Mouse (Mus musculus): Measurements from ENCODE around the gene Sh3bp1. TPM values are rescaled to one million over a fixed set of nuclear protein-coding genes. Genes with fewer than 3 reads are reported as not detected.

Gene Sh3bp1
- polyA plus RNA-seq, 1 experiment from 2014 or later: 3.7 TPM

- Histone ChIP-seq H3K9me3 (replicated peaks) (no peaks in the 10 kb centered on the region), H3K27ac (replicated peaks) (no peak overlapping the region), H3K9ac (replicated peaks) (no peak overlapping the region), H3K4me1 (peaks cover 37% of the 10 kb centered on the region), H3K27me3 (replicated peaks) (0 out of 2 replicates have a peak, but pooled peaks cover 3% of the 10 kb centered on the region), H3K4me3 (replicated peaks) (no peak overlapping the region), H3K4me2 (no peak overlapping the region), H3K36me3 (no peaks in the 10 kb centered on the region)
- 95% methylated on average over 6 of the region's 6 CpGs for whole genome bisulfite sequencing
- ATAC-seq (ENCODE audit: low FRiP score): no peak
Measured at GRCm38 (mm10) chr15:78930192-78930706, 30.7 kb downstream of the Sh3bp1 start.

DNA sequence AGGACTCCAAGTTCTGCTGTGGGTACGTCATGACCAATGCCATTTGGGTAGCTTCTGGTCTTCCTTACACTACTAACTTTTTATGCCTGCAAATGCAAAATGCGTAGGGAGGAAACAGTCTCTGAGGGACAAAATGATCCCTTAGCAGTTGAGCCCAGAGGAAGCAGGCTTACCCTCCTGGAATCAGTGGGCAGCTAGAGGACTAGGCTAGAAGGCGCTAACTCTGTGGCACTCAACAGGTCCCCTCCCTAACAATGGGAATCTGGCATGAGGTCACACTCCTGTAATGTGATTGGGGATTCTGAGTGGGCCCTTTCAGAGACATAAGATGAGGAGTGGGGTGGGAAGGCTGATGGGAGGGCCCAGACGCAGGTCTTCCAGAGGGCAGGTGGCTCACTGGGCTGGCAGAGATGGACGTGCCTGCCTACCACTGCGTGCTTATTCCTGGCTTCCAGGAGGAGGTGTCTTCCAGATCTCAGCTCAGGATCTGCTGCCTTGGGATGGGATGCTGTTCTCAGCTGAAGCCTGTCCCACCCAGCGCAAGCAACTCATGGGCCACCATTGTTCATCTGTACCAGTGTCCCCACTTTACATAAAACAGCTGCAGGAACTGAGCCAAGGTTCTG lies 31.3 kb downstream of the Sh3bp1 start:
- no peak overlapping the region for H3K27ac ChIP-seq (replicated peaks)
- peaks cover 37% of the 10 kb centered on the region for H3K4me1 ChIP-seq
- no peak for ATAC-seq (ENCODE audit: low FRiP score)
- no peaks in the 10 kb centered on the region for H3K36me3 ChIP-seq
- no peak overlapping the region for H3K4me2 ChIP-seq
- H3K4me3 ChIP-seq (replicated peaks): no peak overlapping the region
- no peaks in the 10 kb centered on the region for H3K9me3 ChIP-seq (replicated peaks)
- WGBS: 88% methylated on average over 7 of the region's 7 CpGs
- H3K9ac ChIP-seq (replicated peaks): no peak overlapping the region
- 0 out of 2 replicates have a peak, but pooled peaks cover 3% of the 10 kb centered on the region for H3K27me3 ChIP-seq (replicated peaks)

GRCm38 (mm10) chr15:78931577-78931976 lies 32.0 kb downstream of the Sh3bp1 start:
- 30% methylated on average over 3 of the region's 3 CpGs for WGBS
- H3K36me3 ChIP-seq: no peaks in the 10 kb centered on the region
- H3K4me2 ChIP-seq: no peak overlapping the region
- H3K4me1 ChIP-seq: peaks cover 36% of the 10 kb centered on the region
- H3K27ac ChIP-seq (replicated peaks): no peak overlapping the region
- H3K27me3 ChIP-seq (replicated peaks): 0 out of 2 replicates have a peak, but pooled peaks cover 3% of the 10 kb centered on the region
- H3K9ac ChIP-seq (replicated peaks): no peak overlapping the region
- H3K9me3 ChIP-seq (replicated peaks): no peaks in the 10 kb centered on the region
- no peak for ATAC-seq (ENCODE audit: low FRiP score)
- no peak overlapping the region for H3K4me3 ChIP-seq (replicated peaks)

- Histone ChIP-seq H3K9ac (replicated peaks) (peak within 1 kb of the TSS; percentile 72), H3K27me3 (replicated peaks) (no peaks in the 10 kb centered on the region), H3K36me3 (peaks cover 26% of the 10 kb centered on the region), H3K27ac (replicated peaks) (peak within 1 kb of the TSS; percentile 87), H3K9me3 (replicated peaks) (no peaks in the 10 kb centered on the region), H3K4me2 (peak within 1 kb of the TSS; percentile 68), H3K4me3 (replicated peaks) (peak within 1 kb of the TSS; percentile 76), H3K4me1 (peaks cover 26% of the 10 kb centered on the region)
- WGBS: under 1% methylated on average over 41 of the region's 42 CpGs
- ATAC-seq (ENCODE audit: low FRiP score): peak; percentile 92
Measured at GRCm38 (mm10) chr15:78934784-78935320, 35.3 kb downstream of the Sh3bp1 start, which contains the start of gene Nol12. Gene Nol12, plus strand, starts transcription at chr15:78934933.

GRCm38 (mm10) chr15:78936403-78936802 lies 36.8 kb downstream of the Sh3bp1 start:
- 91% methylated on average over 12 of the region's 12 CpGs for WGBS
- H3K27me3 ChIP-seq (replicated peaks): no peaks in the 10 kb centered on the region
- ATAC-seq (ENCODE audit: low FRiP score): no peak
- H3K9me3 ChIP-seq (replicated peaks): no peaks in the 10 kb centered on the region
- no peak overlapping the region for H3K4me3 ChIP-seq (replicated peaks)
- H3K4me2 ChIP-seq: 0 out of 2 replicates have a peak overlapping the region, but pooled peaks have one; percentile 68
- peaks cover 42% of the 10 kb centered on the region for H3K36me3 ChIP-seq
- peaks cover 26% of the 10 kb centered on the region for H3K4me1 ChIP-seq
- H3K27ac ChIP-seq (replicated peaks): no peak overlapping the region
- H3K9ac ChIP-seq (replicated peaks): no peak overlapping the region

- Histone ChIP-seq H3K4me1 (peaks cover 26% of the 10 kb centered on the region), H3K27ac (replicated peaks) (no peak overlapping the region), H3K4me3 (replicated peaks) (no peak overlapping the region), H3K27me3 (replicated peaks) (no peaks in the 10 kb centered on the region), H3K9me3 (replicated peaks) (no peaks in the 10 kb centered on the region), H3K9ac (replicated peaks) (peak overlapping the region; percentile 20; the same call in 1 of the 2 replicates), H3K4me2 (no peak overlapping the region), H3K36me3 (peaks cover 48% of the 10 kb centered on the region)
- no peak for ATAC-seq (ENCODE audit: low FRiP score)
- WGBS: 86% methylated on average over 10 of the region's 10 CpGs
Measured at GRCm38 (mm10) chr15:78937311-78937710, 37.7 kb downstream of the Sh3bp1 start.

- Histone ChIP-seq H3K27me3 (replicated peaks) (no peaks in the 10 kb centered on the region), H3K4me1 (peaks cover 30% of the 10 kb centered on the region), H3K36me3 (peaks cover 48% of the 10 kb centered on the region), H3K9ac (replicated peaks) (no peak overlapping the region; the same call in 1 of the 2 replicates), H3K9me3 (replicated peaks) (no peaks in the 10 kb centered on the region), H3K4me2 (no peak overlapping the region), H3K27ac (replicated peaks) (no peak overlapping the region), H3K4me3 (replicated peaks) (no peak overlapping the region)
- ATAC-seq (ENCODE audit: low FRiP score): no peak
- 72% methylated on average over 2 of the region's 2 CpGs for WGBS
Measured at GRCm38 (mm10) chr15:78937963-78938362, 38.4 kb downstream of the Sh3bp1 start.

- Histone ChIP-seq H3K27ac (replicated peaks) (no peak overlapping the region), H3K9me3 (replicated peaks) (no peaks in the 10 kb centered on the region), H3K9ac (replicated peaks) (no peak overlapping the region), H3K4me3 (replicated peaks) (no peak overlapping the region), H3K4me2 (no peak overlapping the region), H3K4me1 (peaks cover 27% of the 10 kb centered on the region), H3K27me3 (replicated peaks) (no peaks in the 10 kb centered on the region), H3K36me3 (peaks cover 48% of the 10 kb centered on the region)
- WGBS: 95% methylated on average over 13 of the region's 13 CpGs
- ATAC-seq (ENCODE audit: low FRiP score): no peak
Measured at GRCm38 (mm10) chr15:78940325-78940724, 40.8 kb downstream of the Sh3bp1 start.

DNA sequence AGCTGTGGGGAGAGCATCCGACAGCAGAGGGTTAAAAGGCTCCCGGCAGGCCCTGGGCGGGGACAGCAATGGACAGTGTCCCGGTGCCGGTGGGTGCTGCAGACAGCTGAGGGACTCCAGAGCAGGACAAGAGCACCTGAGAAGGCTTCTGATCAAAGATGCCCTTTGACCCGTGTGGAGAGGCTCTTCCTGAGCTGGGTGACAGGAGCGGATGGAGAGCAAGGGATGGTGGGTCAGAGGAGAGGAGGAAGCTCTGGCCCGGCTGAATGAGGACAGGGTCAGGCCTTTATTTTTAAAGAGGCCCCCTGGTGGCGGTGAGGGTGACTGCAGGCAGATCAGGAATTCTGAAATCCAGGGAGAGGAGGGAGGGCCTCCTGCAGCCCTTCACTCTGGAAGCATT lies 43.1 kb downstream of the Sh3bp1 start:
- Histone ChIP-seq H3K4me1 (peaks cover 18% of the 10 kb centered on the region), H3K9me3 (replicated peaks) (no peaks in the 10 kb centered on the region), H3K36me3 (peaks cover 41% of the 10 kb centered on the region), H3K9ac (replicated peaks) (peak overlapping the region; percentile 41; the same call in 1 of the 2 replicates), H3K27ac (replicated peaks) (peak overlapping the region; percentile 61; the same call in 1 of the 2 replicates), H3K4me3 (replicated peaks) (peak overlapping the region; percentile 31), H3K4me2 (peak overlapping the region; percentile 57), H3K27me3 (replicated peaks) (0 out of 2 replicates have a peak, but pooled peaks cover 3% of the 10 kb centered on the region)
- 3% methylated on average over 9 of the region's 9 CpGs for WGBS
- ATAC-seq (ENCODE audit: low FRiP score): peak; percentile 40

- no peak for ATAC-seq (ENCODE audit: low FRiP score)
- Histone ChIP-seq H3K4me1 (peaks cover 31% of the 10 kb centered on the region), H3K27ac (replicated peaks) (no peak overlapping the region), H3K27me3 (replicated peaks) (0 out of 2 replicates have a peak, but pooled peaks cover 3% of the 10 kb centered on the region), H3K9ac (replicated peaks) (no peak overlapping the region), H3K9me3 (replicated peaks) (no peaks in the 10 kb centered on the region), H3K4me3 (replicated peaks) (no peak overlapping the region), H3K4me2 (no peak overlapping the region), H3K36me3 (peaks cover 8% of the 10 kb centered on the region; the same call in 1 of the 2 replicates)
- 75% methylated on average over 7 of the region's 7 CpGs for WGBS
Measured at GRCm38 (mm10) chr15:78946232-78946631, 46.7 kb downstream of the Sh3bp1 start.

DNA sequence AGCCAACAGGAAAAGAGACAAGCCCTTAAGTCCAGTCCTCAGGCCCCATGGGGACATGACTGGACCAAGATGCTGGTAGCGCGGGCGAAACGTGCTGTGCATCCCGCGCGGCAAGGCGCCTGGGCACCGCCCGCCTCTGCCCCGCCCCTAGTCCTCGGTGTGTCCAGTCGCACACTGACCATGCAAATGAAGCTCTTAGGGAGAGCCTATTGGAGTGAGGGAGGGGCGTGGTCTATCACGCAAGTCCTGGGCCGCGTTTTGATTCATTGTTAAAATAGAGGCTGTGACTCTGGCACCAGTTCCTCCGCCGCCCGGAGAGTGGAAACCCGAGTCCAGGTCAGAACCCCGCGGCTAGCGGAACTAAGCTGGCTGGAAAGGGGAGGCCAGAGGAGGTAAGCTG lies 48.1 kb downstream of the Sh3bp1 start, which contains the start of gene Triobp:
TSS of gene Triobp (plus strand) at position 68 of the 400 bp plus-strand sequence.
- peak within 1 kb of the TSS; percentile 73 for H3K4me2 ChIP-seq

More for the DNA sequence above, 48.1 kb downstream of the Sh3bp1 start, which contains the start of gene Triobp:
- H3K9me3 ChIP-seq (replicated peaks): no peaks in the 10 kb centered on the region
- peak; percentile 95 for ATAC-seq (ENCODE audit: low FRiP score)
- H3K27me3 ChIP-seq (replicated peaks): 0 out of 2 replicates have a peak, but pooled peaks cover 3% of the 10 kb centered on the region
- peaks cover 8% of the 10 kb centered on the region; the same call in 1 of the 2 replicates for H3K36me3 ChIP-seq
- H3K9ac ChIP-seq (replicated peaks): peak within 1 kb of the TSS; percentile 67
- 2% methylated on average over 24 of the region's 24 CpGs for WGBS
- H3K27ac ChIP-seq (replicated peaks): peak within 1 kb of the TSS; percentile 78
- peaks cover 28% of the 10 kb centered on the region for H3K4me1 ChIP-seq
- peak within 1 kb of the TSS; percentile 65 for H3K4me3 ChIP-seq (replicated peaks)

Measured in neural tube, embryonic 15.5 days (tissue).